Mouse (Mus musculus): ENCODE results near the gene Mex3a.

DNA sequence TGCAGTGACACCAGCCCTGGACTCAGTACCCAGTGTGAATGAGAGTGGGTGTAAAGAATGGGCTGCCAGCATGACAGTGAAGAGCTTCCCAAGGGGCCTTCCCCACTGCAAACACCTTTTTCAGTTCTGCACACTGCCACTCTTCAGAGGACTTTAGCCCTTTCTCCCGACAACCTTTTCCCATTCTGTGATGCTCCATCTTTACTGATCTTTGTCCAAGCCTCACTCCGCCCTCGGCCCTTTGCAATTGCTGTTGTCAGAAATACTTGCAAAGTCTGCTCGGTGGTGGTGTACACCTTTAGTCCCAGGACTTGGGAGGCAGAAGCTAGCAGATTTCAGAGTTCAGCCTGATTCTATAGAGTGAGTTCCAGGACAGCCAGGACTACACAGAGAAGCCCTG is 19.4 kb downstream of the Mex3a start:
- TF ChIP-seq CTCF (IDR thresholded peaks at IDR 0.05; ENCODE audit: extremely low read depth, insufficient read depth, insufficient read length, insufficient replicate concordance) (no peak), POLR2A (IDR thresholded peaks at IDR 0.05; ENCODE audit: low read depth, low read length) (no peak)
